Mouse (Mus musculus) right cerebral cortex, postnatal 10 days (tissue): ENCODE results near the gene Cemip2.

Experiments used
- DNase-seq, 2 experiments: peaks; one replicate each; pipeline ENCODE4 v3.0.0; 2021; ENCODE audit warnings: low spot score in 2 of 2

The Cemip2 gene

GRCm38 (mm10) chr19:21779106-21779505, 964 bp downstream of the Cemip2 start:
- DNase-seq: no peak

GRCm38 (mm10) chr19:21780663-21781062, 2.5 kb downstream of the Cemip2 start:
- no peak for DNase-seq

GRCm38 (mm10) chr19:21781066-21781786, 3.1 kb downstream of the Cemip2 start:
- peak; percentile 51 to 52 for DNase-seq

GRCm38 (mm10) chr19:21781787-21782432, 3.8 kb downstream of the Cemip2 start:
- DNase-seq: no peak

- DNase-seq: no peak
Observed at GRCm38 (mm10) chr19:21783717-21784116, 5.6 kb downstream of the Cemip2 start.

- DNase-seq: no peak
Observed at GRCm38 (mm10) chr19:21784331-21785131, 6.4 kb downstream of the Cemip2 start.

- no peak for DNase-seq
Observed at GRCm38 (mm10) chr19:21785132-21785528, 7.0 kb downstream of the Cemip2 start.

GRCm38 (mm10) chr19:21787004-21787480, 8.9 kb downstream of the Cemip2 start:
- DNase-seq: peak; percentile 59 to 62

GRCm38 (mm10) chr19:21788999-21789398, 10.9 kb downstream of the Cemip2 start:
- no peak for DNase-seq

GRCm38 (mm10) chr19:21789676-21790075, 11.5 kb downstream of the Cemip2 start:
- no peak for DNase-seq

GRCm38 (mm10) chr19:21791386-21791785, 13.2 kb downstream of the Cemip2 start:
- DNase-seq: no peak

GRCm38 (mm10) chr19:21791826-21792225, 13.7 kb downstream of the Cemip2 start:
- no peak for DNase-seq

- peak in 1 of 2 experiments; percentile 53 for DNase-seq
Observed at GRCm38 (mm10) chr19:21792587-21793175, 14.5 kb downstream of the Cemip2 start.

- no peak for DNase-seq
Observed at GRCm38 (mm10) chr19:21794569-21794968, 16.4 kb downstream of the Cemip2 start.

- no peak for DNase-seq
Observed at GRCm38 (mm10) chr19:21796333-21796732, 18.2 kb downstream of the Cemip2 start.

- DNase-seq: no peak
Observed at GRCm38 (mm10) chr19:21798700-21799099, 20.6 kb downstream of the Cemip2 start.

- DNase-seq: no peak
Observed at GRCm38 (mm10) chr19:21799410-21800373, 21.6 kb downstream of the Cemip2 start.

GRCm38 (mm10) chr19:21804488-21804887, 26.3 kb downstream of the Cemip2 start:
- no peak for DNase-seq

GRCm38 (mm10) chr19:21805305-21805704, 27.2 kb downstream of the Cemip2 start:
- no peak for DNase-seq

- no peak for DNase-seq
Observed at GRCm38 (mm10) chr19:21810135-21810534, 32.0 kb downstream of the Cemip2 start.

GRCm38 (mm10) chr19:21813560-21813959, 35.4 kb downstream of the Cemip2 start:
- no peak for DNase-seq
